Mouse (Mus musculus): ENCODE measurements around the gene Trmt10b. TPM values are rescaled to one million over a fixed set of nuclear protein-coding genes. Genes with fewer than 3 reads are reported as not detected.

Gene Trmt10b
- 11.5 TPM for total RNA-seq (2023)

DNA sequence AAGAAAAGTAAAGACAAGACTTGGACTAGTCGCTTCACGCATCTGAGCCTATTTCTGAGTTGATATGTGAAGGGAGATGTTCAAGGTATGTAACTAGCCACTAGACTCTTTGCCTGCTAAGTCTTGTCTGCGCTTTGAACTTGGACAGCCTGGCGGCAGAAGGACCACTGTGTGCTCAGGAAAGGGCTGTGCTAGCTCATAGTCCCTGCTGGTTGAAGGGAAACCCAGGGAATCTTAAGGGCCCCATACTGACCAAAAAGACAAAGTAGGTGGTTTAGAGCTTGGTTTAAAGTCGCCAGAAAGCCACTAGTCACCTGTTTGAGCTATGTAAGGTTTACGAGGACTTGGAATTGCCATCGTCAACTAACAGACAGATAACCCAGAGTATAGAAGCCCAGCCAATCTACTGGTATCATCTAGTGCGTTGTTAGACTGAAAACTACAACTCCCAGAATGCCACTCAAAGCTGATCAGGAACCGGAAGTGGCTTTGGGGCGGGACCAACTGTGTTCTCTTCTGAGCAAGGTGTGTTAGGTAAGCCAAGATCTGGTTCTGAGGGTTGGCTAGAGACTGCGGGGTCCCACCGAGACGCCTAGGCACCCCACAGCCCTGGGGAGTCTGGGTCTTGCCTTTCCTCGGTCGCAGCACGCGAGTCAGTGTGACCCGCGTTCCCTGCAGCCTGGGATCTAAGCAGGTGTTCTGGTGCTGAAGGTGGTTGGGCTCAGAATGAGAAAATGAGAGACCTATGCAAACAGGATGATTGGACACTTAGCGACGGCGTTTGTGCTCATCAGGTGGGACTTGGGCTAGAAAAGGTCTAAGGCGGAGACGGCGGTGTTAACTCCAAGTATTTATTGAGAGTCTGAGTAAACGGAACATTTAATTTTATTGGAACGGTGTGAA, at the start of gene Trmt10b:
Gene Trmt10b, plus strand, starts transcription at position 466 of the 903 bp plus-strand sequence.

DNA sequence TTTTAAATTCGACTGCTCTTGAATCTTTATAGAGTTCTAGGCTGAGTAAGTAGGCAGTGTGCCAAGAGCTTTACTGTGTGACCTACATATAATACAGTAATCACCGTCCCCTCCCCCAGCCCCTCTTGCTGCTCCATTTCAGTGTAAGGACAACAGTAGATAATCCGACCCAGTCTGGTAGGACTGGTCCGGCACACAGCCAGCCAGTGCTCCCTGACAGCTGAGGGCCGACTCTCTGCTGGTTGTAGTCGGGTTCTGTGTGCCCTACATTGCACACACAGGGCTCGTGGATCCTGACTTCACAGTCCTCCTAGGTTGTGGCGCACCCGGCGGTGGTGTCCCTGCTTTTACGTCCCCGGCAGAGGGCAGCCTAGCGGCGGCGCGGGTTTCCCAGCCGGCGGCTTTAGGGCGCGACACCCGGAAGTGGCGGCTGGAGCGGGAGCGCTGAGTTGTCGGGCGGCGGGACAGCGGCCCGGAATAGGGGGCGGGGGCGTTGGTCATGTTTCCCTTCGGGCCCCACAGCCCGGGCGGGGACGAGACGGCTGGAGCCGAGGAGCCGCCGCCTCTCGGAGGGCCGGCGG, 44.8 kb downstream of the Trmt10b start, which contains the start of gene Dcaf10:
Gene Dcaf10, plus strand, starts transcription at position 433 of the 581 bp plus-strand sequence.

DNA sequence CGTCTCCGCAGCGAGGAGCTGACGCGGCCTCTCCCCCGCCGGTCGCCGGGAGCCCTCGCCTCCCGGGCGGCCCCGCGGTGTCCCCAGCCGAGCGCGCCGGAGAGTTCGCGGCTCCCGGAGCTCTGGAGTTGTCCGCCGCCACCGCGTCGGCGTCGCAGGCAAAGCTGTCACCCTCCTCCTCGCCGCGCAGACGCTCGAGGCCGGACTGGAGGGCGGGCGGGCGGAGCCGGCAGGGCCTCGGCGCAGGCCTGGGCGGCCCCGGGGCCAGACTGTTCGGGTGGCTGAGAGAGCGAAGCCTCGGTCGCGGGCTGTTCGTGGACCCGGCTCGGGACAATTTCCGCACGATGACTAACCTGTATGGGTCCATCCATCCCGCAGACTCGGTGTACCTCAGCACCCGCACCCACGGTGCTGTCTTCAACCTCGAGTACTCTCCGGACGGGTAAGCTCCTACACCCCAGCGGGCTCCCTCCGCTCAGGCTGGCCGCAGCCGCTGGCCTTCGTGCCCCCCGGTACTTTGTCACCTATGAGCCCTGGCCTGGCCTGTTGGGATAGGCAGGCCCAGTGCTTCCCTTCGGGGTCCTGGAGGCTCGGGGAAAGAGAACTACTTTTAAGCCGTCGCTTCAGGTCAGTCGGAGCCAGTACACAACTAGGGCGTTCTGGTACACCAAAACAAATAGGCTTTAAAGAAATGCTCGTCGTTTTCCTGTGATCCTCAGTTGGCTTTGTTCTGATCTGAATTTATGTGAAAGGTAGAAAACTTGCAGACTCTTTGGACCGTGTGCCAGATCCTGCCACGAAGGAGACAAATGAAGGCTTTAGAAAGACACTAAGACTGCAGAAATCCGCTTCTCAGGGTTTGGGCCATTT, 45.6 kb downstream of the Trmt10b start, which contains the start of gene Exosc3:
Gene Exosc3, minus strand, starts transcription at position 447 of the 870 bp plus-strand sequence.

Other genes with a start within 250 kb of the Trmt10b start
- 4.3 TPM for gene Fbxo10, start 212.5 kb upstream of the Trmt10b start, total RNA-seq (2023)
- 50.6 TPM for gene Tomm5, start 189.0 kb upstream of the Trmt10b start, total RNA-seq (2023)
- 1.1 TPM for gene Frmpd1, start 112.3 kb upstream of the Trmt10b start, total RNA-seq (2023)
- gene Dcaf10, start 45.0 kb downstream of the Trmt10b start, total RNA-seq (2023) = 21.8 TPM
- gene Exosc3, start 45.6 kb downstream of the Trmt10b start, total RNA-seq (2023) = 43.2 TPM
- 73.4 TPM for gene Slc25a51, start 111.6 kb downstream of the Trmt10b start, total RNA-seq (2023)
- 2.9 TPM for gene Shb, start 235.3 kb downstream of the Trmt10b start, total RNA-seq (2023)